Mouse (Mus musculus): ENCODE results near the gene Fam53b. TPM values are rescaled to one million over a fixed set of nuclear protein-coding genes. Genes with fewer than 3 reads are reported as not detected.

The Fam53b gene
- total RNA-seq, 1 experiment: 8.6 TPM

DNA sequence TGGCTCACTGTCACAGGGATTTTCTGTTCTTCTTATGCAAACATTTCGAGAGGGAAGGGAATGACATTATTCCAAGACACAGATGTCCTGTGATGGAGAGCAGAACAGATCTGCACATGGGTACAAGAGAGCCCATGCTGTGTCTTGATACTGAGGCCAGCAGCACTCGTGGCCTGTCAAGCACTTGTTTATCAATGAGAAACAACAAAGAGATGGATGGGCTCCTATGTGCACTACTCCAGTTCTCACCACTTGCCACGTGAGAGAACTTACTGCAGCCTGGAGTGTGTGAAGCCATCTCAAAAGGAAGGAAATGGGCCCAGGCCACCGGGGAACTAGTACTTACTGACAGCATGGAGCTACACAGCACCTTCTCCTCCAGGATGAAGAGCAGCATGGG, 27.2 kb downstream of the Fam53b start:
- no peak for DNase-seq (ENCODE audit: low read depth, low spot score)
- Histone ChIP-seq H3K4me1 (ENCODE audit: control insufficient read depth in 2 of 2, insufficient read depth in 2 of 2, low read length in 2 of 2, poor library complexity in 1 of 2) (peaks cover 4 to 10% of the 10 kb centered on the region in 2 experiments; a peak in 3 of 4 replicates), H3K36me3 (ENCODE audit: control insufficient read depth, insufficient read depth, low read length, poor library complexity, severe bottlenecking) (no peaks in the 10 kb centered on the region; the same call in 1 of the 2 replicates), H3K9me3 (ENCODE audit: control insufficient read depth, insufficient read depth, low read depth, low read length) (no peaks in the 10 kb centered on the region), H3K9ac (ENCODE audit: insufficient read depth, low read depth, low read length, poor library complexity, severe bottlenecking) (no peak overlapping the region), H3K4me3 (ENCODE audit: insufficient read depth in 1 of 2, low read depth in 1 of 2, low read length in 2 of 2, poor library complexity in 1 of 2, severe bottlenecking in 1 of 2) (no peak overlapping the region), H3K27ac (ENCODE audit: insufficient read depth, low read depth, low read length, poor library complexity, severe bottlenecking) (no peak overlapping the region)
- in situ Hi-C loops (cut with MboI; ENCODE audit: low sequenced_read_pairs in 2 of 2, unreplicated experiment in 2 of 2): no loop called here
- TF ChIP-seq CHD2 (IDR thresholded peaks at IDR 0.05; ENCODE audit: low read depth, low read length): no peak
- TF ChIP-seq MAFK (IDR thresholded peaks at IDR 0.05; ENCODE audit: insufficient read depth, low read depth, low read length): no peak
- TF ChIP-seq HCFC1 (IDR thresholded peaks at IDR 0.05; ENCODE audit: borderline replicate concordance, insufficient read depth, low read length): no peak
- TF ChIP-seq ZNF384 (IDR thresholded peaks at IDR 0.05; ENCODE audit: low read depth, low read length): no peak
- no peak for TF ChIP-seq ZC3H11A (IDR thresholded peaks at IDR 0.05; ENCODE audit: borderline replicate concordance, low read depth, low read length)

GRCm38 (mm10) chr7:132786011-132786410, 27.7 kb downstream of the Fam53b start:
- in situ Hi-C loops (cut with MboI; ENCODE audit: low sequenced_read_pairs in 2 of 2, unreplicated experiment in 2 of 2): no loop called here
- H3K4me1 ChIP-seq (ENCODE audit: control insufficient read depth in 2 of 2, insufficient read depth in 2 of 2, low read length in 2 of 2, poor library complexity in 1 of 2): peaks cover under 1 to 15% of the 10 kb centered on the region in 2 experiments; a peak in 3 of 4 replicates

DNA sequence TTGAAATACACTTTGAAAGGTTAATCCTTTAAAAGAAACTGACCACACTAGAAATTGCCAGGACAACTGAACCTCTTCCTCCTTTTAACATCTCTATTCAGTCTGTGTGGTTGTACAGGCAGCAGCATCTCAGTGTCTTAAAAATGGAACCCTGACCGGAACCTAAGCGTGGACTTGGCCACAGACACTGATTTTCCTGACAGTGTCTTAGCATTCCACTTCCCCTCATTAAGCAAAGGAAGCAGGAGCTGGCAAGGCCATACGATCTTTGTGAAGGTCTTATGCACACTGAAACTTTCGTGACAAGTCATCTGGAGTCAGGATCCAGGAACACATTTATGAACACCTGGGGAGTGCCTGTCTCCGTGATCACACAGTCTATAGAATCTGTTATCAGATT, 29.6 kb downstream of the Fam53b start:
- TF ChIP-seq MAFK (IDR thresholded peaks at IDR 0.05; ENCODE audit: insufficient read depth, low read depth, low read length): no peak
- no peak for TF ChIP-seq CHD2 (IDR thresholded peaks at IDR 0.05; ENCODE audit: low read depth, low read length)
- TF ChIP-seq HCFC1 (IDR thresholded peaks at IDR 0.05; ENCODE audit: borderline replicate concordance, insufficient read depth, low read length): no peak
- TF ChIP-seq ZNF384 (IDR thresholded peaks at IDR 0.05; ENCODE audit: low read depth, low read length): no peak
- TF ChIP-seq ZC3H11A (IDR thresholded peaks at IDR 0.05; ENCODE audit: borderline replicate concordance, low read depth, low read length): no peak
- in situ Hi-C loops (cut with MboI; ENCODE audit: low sequenced_read_pairs in 2 of 2, unreplicated experiment in 2 of 2): no loop called here
- Histone ChIP-seq H3K36me3 (ENCODE audit: control insufficient read depth, insufficient read depth, low read length, poor library complexity, severe bottlenecking) (no peaks in the 10 kb centered on the region), H3K9ac (ENCODE audit: insufficient read depth, low read depth, low read length, poor library complexity, severe bottlenecking) (no peak overlapping the region), H3K4me3 (ENCODE audit: insufficient read depth in 1 of 2, low read depth in 1 of 2, low read length in 2 of 2, poor library complexity in 1 of 2, severe bottlenecking in 1 of 2) (no peak overlapping the region), H3K4me1 (ENCODE audit: control insufficient read depth in 2 of 2, insufficient read depth in 2 of 2, low read length in 2 of 2, poor library complexity in 1 of 2) (peaks cover 0 to 19% of the 10 kb centered on the region in 2 experiments; a peak in 2 of 4 replicates), H3K27ac (ENCODE audit: insufficient read depth, low read depth, low read length, poor library complexity, severe bottlenecking) (no peak overlapping the region), H3K9me3 (ENCODE audit: control insufficient read depth, insufficient read depth, low read depth, low read length) (no peaks in the 10 kb centered on the region)
- DNase-seq (ENCODE audit: low read depth, low spot score): no peak

More at GRCm38 (mm10) chr7:132786011-132786410, 27.7 kb downstream of the Fam53b start:
- DNase-seq (ENCODE audit: low read depth, low spot score): no peak
- no peak overlapping the region for H3K4me3 ChIP-seq (ENCODE audit: insufficient read depth in 1 of 2, low read depth in 1 of 2, low read length in 2 of 2, poor library complexity in 1 of 2, severe bottlenecking in 1 of 2)
- TF ChIP-seq HCFC1 (IDR thresholded peaks at IDR 0.05; ENCODE audit: borderline replicate concordance, insufficient read depth, low read length) (no peak), MAFK (IDR thresholded peaks at IDR 0.05; ENCODE audit: insufficient read depth, low read depth, low read length) (no peak), CHD2 (IDR thresholded peaks at IDR 0.05; ENCODE audit: low read depth, low read length) (no peak), ZC3H11A (IDR thresholded peaks at IDR 0.05; ENCODE audit: borderline replicate concordance, low read depth, low read length) (no peak), ZNF384 (IDR thresholded peaks at IDR 0.05; ENCODE audit: low read depth, low read length) (no peak)
- no peaks in the 10 kb centered on the region; the same call in 1 of the 2 replicates for H3K36me3 ChIP-seq (ENCODE audit: control insufficient read depth, insufficient read depth, low read length, poor library complexity, severe bottlenecking)
- no peak overlapping the region for H3K9ac ChIP-seq (ENCODE audit: insufficient read depth, low read depth, low read length, poor library complexity, severe bottlenecking)
- no peaks in the 10 kb centered on the region for H3K9me3 ChIP-seq (ENCODE audit: control insufficient read depth, insufficient read depth, low read depth, low read length)
- no peak overlapping the region for H3K27ac ChIP-seq (ENCODE audit: insufficient read depth, low read depth, low read length, poor library complexity, severe bottlenecking)

- H3K9me3 ChIP-seq (ENCODE audit: control insufficient read depth, insufficient read depth, low read depth, low read length): no peaks in the 10 kb centered on the region
- in situ Hi-C loops (cut with MboI; ENCODE audit: low sequenced_read_pairs in 2 of 2, unreplicated experiment in 2 of 2): no loop called here
- no peak for DNase-seq (ENCODE audit: low read depth, low spot score)
- H3K4me1 ChIP-seq (ENCODE audit: control insufficient read depth in 2 of 2, insufficient read depth in 2 of 2, low read length in 2 of 2, poor library complexity in 1 of 2): peaks cover 2 to 22% of the 10 kb centered on the region in 2 experiments; a peak in 3 of 4 replicates
- no peak overlapping the region for H3K27ac ChIP-seq (ENCODE audit: insufficient read depth, low read depth, low read length, poor library complexity, severe bottlenecking)
- no peak overlapping the region for H3K4me3 ChIP-seq (ENCODE audit: insufficient read depth in 1 of 2, low read depth in 1 of 2, low read length in 2 of 2, poor library complexity in 1 of 2, severe bottlenecking in 1 of 2)
- TF ChIP-seq MAFK (IDR thresholded peaks at IDR 0.05; ENCODE audit: insufficient read depth, low read depth, low read length) (no peak), ZNF384 (IDR thresholded peaks at IDR 0.05; ENCODE audit: low read depth, low read length) (no peak), CHD2 (IDR thresholded peaks at IDR 0.05; ENCODE audit: low read depth, low read length) (no peak), ZC3H11A (IDR thresholded peaks at IDR 0.05; ENCODE audit: borderline replicate concordance, low read depth, low read length) (no peak), HCFC1 (IDR thresholded peaks at IDR 0.05; ENCODE audit: borderline replicate concordance, insufficient read depth, low read length) (no peak)
- H3K36me3 ChIP-seq (ENCODE audit: control insufficient read depth, insufficient read depth, low read length, poor library complexity, severe bottlenecking): no peaks in the 10 kb centered on the region
- no peak overlapping the region for H3K9ac ChIP-seq (ENCODE audit: insufficient read depth, low read depth, low read length, poor library complexity, severe bottlenecking)
Measured at GRCm38 (mm10) chr7:132781850-132782249, 31.8 kb downstream of the Fam53b start.
